Mouse (Mus musculus) ovary, adult 2 months (tissue): Measurements from ENCODE around the gene Tekt5. TPM values are rescaled to one million over a fixed set of nuclear protein-coding genes. Genes with fewer than 3 reads are reported as not detected.

ENCODE experiments used
- polyA plus RNA-seq: library from polyadenylated mRNA; depleted of rRNA; stranded (reverse); fragments of >200 nt; gene quantifications from 2 replicates; pipeline ENCODE4 v1.2.3, GENCODE M21; 2012; rRNA removed

The Tekt5 gene
- 0.75 and 0.89 TPM in 2 replicates for polyA plus RNA-seq

DNA sequence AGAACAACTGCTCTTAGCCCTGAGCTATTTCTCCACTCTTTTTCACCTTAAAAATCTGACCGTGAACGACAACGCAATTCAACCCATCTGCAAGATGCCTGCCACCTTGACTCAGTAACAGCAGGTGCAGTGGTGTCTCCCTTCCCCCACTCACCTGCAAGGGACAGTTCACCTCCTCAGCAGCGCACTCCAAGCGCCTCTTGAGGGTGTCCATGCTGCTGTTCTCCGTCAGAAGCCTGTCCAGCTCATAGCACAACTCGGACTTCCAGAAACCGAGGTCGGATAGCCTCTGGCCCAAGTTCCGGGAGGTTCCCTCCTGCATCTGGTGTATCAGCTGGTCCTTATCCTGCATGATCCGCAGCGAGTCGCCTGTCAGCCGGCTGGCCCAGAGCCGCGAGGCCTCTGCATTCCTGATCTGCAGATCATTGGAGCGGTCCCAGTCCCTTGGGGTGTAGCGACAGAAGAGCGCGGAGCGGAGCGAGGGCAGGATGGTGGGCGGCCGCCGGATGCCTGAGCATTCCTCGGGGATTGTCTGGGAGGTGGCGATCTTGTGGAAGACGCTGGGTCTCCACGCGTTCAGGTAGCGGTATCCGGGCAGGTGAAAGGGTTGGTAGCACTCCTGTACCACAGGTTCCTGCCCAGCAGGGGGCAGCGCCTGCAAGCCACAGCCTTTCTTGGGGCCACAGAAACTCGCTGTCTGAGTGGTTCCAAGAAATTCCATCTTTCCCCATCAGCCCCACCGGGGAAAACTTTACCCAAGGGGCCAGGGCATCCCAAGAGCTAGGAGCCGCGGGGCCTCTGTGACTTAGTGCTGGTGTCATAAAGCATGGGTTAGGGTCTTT, at the start of gene Tekt5:
TSS of gene Tekt5 (minus strand) at position 792 of the 842 bp plus-strand sequence.

DNA sequence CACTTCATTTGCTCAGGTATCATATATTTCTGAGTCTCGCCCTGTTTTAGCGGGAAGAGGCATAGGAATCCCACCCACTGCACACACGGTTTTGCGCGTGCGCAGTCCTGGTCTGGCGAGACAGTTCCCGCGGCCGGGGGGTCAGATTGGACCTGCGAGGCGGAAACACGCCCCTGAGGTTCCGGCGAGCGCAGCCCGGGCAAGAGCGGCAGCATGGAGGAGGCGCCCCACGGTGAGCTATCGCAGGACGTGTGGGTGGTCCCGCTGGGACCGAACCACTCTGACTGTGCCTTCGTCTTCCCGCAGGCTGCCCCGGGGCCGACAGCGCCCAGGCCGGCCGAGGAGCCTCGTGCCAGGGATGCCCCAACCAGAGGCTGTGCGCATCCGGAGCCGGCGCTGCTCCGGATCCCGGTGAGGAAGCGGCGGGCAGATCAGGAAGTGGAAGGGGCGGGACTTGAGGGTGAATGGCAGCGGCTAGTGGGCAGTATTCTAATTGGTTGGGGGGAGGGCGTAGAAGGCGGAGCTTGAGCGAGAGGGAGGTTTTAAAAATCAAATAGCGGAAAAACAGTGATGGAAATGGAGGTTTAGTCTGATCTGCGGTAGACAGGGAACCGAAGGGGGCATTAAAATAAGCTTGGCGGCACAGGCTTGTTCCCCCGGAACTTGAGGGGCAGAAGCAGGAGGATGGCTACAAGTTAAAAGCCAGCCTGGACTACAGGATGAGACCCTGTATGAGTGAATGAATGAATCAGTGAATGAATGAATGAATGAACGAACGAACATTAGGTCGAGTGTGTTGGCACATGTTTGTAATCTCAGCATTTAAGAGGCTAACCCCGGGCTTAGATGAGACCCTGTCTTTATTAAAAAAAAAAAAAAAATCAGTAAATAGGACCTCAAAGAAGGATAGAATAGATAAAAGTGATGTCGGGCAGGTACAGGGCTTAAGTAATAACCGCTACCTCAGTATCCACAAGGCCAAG, 16.8 kb upstream of the Tekt5 start, which contains the start of gene Nubp1:
TSS of gene Nubp1 (plus strand) at position 185 of the 983 bp plus-strand sequence.

DNA sequence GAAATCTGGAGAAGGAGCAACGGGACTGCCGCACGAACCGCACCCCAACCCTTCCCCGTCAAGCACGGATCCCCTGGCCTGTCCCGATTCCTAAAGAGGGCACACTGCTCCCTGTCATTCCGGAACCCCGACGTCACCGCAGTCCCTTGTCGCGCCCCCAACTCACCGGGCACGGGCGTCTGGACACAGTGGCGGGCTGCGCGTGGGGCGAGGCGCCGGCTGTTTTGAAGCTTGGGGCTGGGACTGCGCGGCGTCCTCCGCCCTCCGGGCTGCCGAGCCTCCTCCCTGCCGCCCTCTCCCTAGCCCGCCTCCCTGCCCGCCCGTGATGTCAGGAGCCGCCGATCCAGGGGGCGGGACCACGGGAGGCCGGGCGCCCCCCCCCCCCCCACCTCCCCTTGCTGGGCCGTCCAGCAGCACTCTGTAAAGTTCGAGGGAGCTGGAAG, 81.6 kb downstream of the Tekt5 start, which contains the start of gene Emp2:
TSS of gene Emp2 (minus strand) at position 323 of the 443 bp plus-strand sequence.

Other genes starting within 250 kb of the Tekt5 start
- gene Rpl39l, start 225.3 kb downstream of the Tekt5 start, polyA plus RNA-seq, result 0.38 TPM in 1 of 2 replicates, not detected in the other
- gene Atf7ip2, start 202.8 kb downstream of the Tekt5 start, polyA plus RNA-seq, result 0.13 and 0.26 TPM in 2 replicates
- 43.1 and 43.6 TPM in 2 replicates for gene Emp2, start 81.5 kb downstream of the Tekt5 start, polyA plus RNA-seq
- 30.2 and 34.1 TPM in 2 replicates for gene Nubp1, start 16.5 kb upstream of the Tekt5 start, polyA plus RNA-seq
- gene Tvp23a, start 51.9 kb upstream of the Tekt5 start, polyA plus RNA-seq, result 3.7 and 4.2 TPM in 2 replicates
- 4.7 and 4.9 TPM in 2 replicates for gene Ciita, start 84.6 kb upstream of the Tekt5 start, polyA plus RNA-seq
- 109 and 133 TPM in 2 replicates for gene Dexi, start 147.6 kb upstream of the Tekt5 start, polyA plus RNA-seq
- 13.4 and 14.2 TPM in 2 replicates for gene Clec16a, start 149.8 kb upstream of the Tekt5 start, polyA plus RNA-seq